Mouse (Mus musculus): ENCODE data around the gene Ywhah.
A peak's percentile ranks its signal among the peaks of the same experiment; 100 is the strongest.

Ywhah gene

DNA sequence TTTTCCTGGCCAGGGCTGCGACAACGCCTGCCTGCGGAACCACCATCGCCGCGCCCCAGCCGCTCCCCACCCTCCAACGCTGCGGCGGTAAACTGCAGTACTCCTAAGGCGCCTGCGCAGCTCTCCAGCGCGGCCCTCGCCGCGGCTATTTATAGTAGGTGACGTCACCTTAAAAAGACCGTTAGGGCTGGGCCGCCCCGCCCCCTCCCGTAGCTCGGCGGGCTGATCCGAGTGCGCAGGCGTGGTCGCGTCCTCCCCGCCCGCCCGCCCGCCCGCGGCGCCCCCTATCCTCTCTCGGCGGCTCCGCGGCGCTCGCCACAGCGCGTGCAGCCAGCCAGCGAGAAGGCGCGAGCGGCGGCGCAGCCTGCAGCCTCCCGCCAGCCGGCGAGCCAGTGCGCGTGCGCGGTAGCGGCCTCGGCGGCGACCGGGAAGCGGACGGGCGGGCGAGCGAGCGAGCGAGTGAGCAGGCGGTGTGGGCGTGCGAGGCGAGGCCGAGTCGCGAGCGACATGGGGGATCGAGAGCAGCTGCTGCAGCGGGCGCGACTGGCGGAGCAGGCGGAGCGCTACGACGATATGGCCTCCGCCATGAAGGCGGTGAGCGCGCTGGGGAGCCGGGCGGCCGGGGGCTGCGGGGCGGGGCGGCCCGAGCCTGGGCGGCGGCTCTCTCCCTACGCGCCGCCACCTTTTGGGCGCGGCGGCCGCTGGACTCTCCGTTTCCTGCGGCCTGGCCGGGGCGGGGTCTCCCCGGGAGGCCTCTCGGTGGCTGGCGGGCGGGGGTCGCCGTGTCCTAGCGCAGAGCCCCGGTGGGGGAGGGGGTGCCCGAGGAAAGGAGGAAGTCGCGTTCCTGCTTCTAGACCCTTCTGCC lies at the start of gene Ywhah:
Gene Ywhah, plus strand, starts transcription at position 256 of the 865 bp plus-strand sequence.
- DNase-seq: peak; percentile 97

DNA sequence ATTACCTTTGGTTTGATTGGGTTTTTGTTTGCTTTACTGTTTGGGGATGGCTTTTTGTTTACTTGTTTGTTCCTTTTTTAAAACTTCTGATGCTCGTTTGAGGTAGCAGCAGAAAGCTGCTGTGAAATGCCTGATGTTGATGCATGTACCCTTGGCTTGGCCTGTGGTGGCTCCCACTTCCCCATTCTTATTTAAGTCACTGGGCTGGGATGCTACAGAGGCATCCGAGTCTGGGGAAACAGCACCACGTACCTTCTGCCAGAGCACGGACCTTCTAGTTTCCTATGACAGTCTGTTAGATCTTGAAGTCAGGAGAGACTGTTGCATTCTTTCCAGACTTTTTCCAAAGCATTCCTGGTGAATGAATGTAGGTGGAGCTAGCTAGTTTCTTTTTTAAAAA lies 42.1 kb upstream of the Ywhah start:
- DNase-seq: no peak

GRCm38 (mm10) chr5:32977179-32977578 lies 41.4 kb upstream of the Ywhah start:
- no peak for DNase-seq

DNA sequence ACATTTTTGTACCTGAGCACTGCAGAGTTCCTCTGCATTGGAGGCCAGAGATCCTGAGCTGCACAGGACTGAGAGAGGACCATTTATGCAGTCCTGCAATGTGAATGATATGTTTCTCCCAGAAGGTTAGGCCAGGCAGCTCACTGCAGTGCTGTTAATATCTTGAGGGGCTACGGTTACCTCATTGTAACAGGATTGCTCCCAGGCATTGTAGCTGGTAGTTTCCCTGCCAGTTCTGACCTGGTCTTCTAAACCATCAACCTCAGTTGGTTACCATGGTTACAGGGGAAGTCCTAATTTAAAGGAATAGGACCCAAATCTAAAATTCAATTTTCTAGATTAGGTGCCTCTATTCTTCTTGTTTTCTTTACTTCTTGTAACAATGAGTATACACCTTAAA lies 33.2 kb upstream of the Ywhah start:
- no peak for DNase-seq

DNA sequence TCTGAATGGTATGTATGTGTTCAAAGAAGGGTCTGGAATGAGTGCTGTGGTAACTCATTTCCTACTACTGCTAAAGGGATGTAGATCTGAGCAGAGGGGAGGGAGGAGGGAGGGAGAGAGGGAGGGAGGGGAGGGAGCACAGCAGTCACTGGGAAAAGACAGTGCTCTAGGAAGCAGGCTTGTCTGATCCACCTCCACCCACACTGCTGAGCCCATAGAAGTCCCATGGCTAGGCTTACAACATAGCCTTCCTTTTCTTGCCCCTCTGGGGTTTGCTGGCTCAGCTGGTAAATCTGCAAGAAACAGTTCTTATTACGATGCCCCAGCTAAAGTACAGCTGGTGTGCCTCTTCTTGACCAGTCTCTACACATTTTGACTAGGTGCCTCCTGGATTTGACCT lies 30.7 kb upstream of the Ywhah start:
- no peak for DNase-seq

DNA sequence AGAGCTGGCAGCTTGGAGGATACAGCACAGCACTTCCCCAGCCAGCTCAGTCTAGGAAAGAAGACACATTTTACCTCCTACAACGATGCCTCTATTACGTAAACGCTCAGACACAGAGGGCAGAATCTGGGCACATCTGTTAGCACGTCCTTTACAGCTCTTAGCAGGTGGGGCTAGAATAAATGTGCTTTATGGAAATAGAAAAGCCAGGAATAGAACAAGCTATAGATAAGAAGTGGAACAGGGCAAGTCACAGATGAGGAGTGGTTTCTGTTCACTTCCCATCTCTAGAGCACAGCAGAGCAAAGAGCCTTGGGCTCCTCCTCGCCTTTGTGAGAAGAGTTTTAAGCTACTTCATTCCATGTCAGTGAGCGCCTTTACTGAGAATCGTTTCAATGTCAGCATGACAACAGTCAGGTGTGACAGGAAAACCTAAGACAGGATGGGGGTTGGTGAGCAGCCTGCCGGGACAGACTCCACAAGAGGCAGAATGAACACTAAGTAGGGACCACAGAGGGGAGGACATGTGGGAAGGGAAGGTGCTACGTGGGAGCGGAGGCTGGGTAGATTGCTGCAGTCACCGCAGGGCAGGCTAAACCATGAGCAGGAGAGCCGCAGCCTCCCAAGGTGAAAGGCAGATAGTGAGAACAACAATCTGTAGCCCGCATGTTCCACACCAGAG lies 28.5 kb upstream of the Ywhah start:
- peak; percentile 88 for DNase-seq

DNA sequence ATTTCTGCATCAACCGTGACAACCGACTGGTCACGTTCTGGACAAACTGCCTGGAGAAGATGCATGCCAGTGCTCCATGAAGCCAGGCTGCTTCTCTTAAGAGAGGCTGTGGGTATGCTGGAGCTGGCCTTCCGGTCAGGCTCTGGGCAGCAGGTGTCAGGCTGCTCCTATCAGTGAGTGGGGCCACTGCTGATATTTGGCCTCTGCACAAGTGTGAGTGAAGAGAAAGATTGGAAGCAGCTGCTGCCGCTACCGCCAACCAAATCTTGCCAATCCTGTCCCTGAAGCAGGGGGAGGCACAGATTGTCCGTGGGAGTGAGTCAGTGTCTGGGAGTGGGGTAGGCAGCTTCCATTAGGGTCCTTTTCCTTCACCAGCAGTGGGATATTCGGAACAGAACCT lies 27.5 kb upstream of the Ywhah start:
- peak; percentile 85 for DNase-seq

DNA sequence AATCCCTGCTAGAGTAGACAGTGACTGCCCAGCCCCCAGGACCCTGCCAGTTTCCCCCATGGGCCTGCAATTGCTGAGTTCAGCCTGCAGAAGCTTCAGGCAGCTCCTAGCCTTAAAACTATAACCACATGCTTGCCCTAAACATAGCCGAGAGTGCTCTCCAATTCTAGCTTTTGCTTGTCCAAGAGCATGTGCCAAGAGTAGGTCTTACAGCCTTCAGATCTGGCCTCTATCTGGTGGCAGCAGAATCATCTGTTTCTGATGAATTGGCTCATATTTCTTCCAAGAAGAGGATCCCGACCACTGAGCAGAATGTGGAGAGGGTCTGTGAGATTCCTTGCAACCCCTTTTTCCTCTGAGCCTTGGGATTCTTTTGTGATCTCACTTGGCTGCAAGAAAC lies 24.1 kb upstream of the Ywhah start:
- DNase-seq: no peak

GRCm38 (mm10) chr5:32995756-32996155 lies 22.9 kb upstream of the Ywhah start:
- DNase-seq: peak; percentile 57

GRCm38 (mm10) chr5:32996560-32996959 lies 22.1 kb upstream of the Ywhah start:
- no peak for DNase-seq

DNA sequence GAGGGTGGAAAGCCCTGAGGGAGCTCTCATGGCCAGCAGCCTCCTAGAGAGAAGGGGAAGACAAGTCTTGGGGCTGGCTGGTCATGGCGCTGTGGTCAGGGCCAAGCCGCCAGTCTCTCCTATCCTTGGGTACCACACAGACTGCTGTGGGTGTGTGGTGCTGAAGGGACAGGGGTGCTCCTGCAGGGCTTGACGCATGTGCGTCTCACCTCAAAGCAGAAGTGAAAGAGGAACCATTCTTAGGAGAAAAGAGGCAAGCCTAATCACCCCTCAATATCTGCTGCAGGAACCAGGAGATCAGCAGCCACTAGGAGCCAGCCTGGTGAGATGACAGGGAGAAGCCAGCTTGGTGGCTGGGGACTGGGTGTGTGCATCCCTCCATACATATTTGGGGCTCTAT lies 20.9 kb upstream of the Ywhah start:
- DNase-seq: no peak

GRCm38 (mm10) chr5:32998783-32999182 lies 19.8 kb upstream of the Ywhah start:
- DNase-seq: no peak

GRCm38 (mm10) chr5:33001111-33001510 lies 17.5 kb upstream of the Ywhah start:
- peak; percentile 91 for DNase-seq

DNA sequence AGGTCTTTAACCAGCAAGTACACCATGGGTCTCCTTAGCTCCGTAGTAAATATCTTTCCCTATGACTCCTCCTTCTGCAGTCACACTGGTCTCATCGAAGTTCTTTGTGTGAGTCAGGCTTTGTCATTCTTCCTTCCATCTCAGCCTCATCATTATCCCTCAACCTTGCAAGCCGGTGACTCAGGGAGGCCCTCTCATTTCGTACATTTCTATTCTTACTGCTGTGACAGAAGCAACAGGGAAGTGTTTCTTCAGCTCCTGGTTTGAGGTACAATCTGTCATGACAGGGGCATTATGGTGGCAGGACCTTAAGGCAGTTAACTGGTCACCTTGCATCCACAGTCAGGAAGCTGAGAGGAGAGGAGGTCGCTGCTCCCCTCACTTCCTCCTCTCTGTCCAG lies 15.8 kb upstream of the Ywhah start:
- peak; percentile 44 for DNase-seq

GRCm38 (mm10) chr5:33003500-33003899 lies 15.1 kb upstream of the Ywhah start:
- no peak for DNase-seq

DNA sequence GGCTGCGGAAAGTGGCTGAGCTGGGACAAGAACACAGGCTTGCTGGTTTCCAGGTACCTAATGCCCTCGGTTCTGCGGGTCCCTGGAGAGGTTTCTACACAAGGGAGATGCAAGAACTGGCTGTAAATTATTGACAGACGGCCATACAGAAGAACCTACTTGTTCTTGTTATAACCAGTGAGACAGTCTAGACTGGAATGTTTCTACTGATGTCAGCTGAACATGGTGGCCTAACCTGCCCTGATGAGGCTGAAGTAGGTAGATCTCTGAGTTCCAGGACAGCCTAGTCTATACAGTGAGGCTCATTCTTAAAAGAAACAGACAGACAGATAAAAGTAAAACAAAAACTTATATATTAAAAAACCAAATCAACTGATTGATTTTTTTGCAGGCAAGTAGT lies 14.5 kb upstream of the Ywhah start:
- DNase-seq: no peak

- peak; percentile 75 for DNase-seq
These were observed 13.0 kb upstream of the Ywhah start for GRCm38 (mm10) chr5:33005442-33006145.

- DNase-seq: peak; percentile 88
These were observed 11.9 kb upstream of the Ywhah start for GRCm38 (mm10) chr5:33006670-33007069.

GRCm38 (mm10) chr5:33007371-33007770 lies 11.2 kb upstream of the Ywhah start:
- DNase-seq: no peak

DNA sequence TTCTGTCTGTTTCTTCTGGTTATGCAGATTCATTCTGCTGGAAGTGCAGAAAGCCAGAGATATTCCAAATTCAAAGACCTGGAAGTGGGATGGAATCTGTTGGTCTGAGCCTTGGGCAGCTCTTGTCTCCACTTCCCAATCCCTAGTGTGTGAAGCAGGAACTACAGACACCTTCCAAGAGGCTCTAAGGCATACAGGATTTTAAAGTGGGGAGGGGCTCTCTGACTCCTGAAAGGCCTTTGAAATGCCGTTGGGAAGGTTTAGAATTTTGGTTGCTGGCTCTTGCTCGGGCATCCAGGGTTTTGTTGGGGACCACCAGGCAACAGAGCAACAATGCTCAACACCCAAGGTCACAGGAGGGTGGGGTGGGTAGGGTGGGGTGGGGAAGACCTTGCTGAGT lies 9.3 kb upstream of the Ywhah start:
- DNase-seq: no peak

DNA sequence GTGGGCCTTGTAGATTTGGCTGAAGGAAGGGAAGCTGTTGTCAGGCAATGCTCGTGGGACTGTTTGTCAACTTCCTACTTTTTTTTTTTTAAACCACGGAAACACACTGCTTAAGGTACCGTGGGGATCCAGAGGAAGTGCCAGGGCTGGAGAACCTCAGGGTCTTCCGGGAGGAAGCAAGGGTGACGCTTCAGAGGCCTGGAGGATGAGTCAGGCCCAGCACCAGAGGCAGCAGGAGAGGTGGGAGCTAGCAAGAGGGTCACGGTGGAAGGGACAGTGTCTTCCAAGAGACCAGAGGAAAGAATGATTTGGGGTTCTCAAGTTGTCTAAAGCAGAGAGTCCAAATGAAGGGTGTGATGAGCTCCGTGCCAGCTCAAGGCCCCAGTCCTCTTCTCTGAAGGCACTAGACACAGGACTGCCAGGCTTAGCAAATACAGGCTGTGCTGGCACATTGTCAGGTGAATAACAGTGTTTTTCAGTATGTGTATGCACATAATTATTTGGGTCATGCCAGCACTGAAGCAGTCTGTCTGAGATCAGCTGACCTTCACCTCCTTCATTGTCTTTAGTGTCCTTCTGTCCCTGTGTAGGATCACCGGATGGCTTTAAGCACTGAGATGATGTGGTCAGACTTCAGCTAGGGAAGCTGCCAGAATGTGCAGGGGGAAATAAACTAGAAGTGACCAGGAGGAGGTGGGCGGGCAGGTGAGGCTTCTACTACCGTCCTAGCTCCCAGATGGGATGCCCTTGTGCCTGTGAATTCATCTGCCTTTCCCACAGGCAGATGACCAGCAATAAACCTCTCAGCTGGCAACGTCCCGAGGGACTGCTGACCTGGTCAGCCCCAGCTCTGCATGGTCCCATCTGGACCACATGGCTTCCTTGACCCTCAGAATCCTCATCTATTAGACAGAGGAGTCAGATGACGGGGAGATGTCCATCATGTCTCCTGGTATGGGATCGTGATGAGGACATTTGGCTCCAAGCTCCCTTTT lies 8.5 kb upstream of the Ywhah start:
- DNase-seq: no peak
